Mouse (Mus musculus): Measurements from ENCODE around the gene Fgf15. TPM values are rescaled to one million over a fixed set of nuclear protein-coding genes. Genes with fewer than 3 reads are reported as not detected.
A peak's percentile ranks its signal among the peaks of the same experiment; 100 is the strongest.

Gene Fgf15
- total and polyA plus RNA-seq, 2 experiments from 2014 or later, result 9.1 to 11.3 TPM

DNA sequence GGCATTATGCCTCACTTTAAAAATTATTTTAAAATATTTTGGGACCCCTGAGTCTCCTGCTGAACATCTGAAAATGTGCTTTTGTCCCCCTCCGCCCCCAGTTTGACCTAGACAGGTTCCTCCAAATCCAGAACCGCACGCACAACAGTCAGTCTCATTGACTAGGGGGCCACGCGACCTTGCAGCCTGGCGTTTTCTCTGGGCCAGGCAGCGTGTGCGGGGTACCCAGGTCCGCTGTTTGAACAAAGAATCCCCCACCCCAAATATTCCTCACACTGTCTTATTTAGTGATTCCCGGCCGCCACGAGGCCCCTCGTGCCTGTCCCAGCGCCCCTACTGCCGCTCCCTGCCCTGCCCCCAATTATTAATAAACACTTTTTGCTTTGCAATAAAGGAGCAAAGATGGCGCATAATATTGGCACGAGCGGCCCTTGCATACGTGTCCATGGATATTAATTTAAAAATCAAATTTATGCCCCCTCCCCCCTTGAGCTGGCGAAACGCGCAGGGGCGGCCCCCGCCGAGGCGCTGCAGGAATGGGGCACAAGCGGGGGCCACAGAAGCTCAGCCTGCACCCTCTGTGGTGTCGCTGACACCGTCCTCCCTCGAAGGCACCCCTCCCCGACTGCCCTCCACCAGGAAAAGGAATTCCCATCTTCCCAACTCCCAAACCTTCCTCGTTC is 42.5 kb downstream of the Fgf15 start:
- Histone ChIP-seq H3K4me2 (ENCODE audit: low read depth, low read length) (peak overlapping the region; percentile 72), H3K9ac (replicated peaks; ENCODE audit: low read length) (peak overlapping the region; percentile 57), H3K36me3 (ENCODE audit: insufficient read depth, low read length) (peaks cover 6% of the 10 kb centered on the region; the same call in 1 of the 2 replicates), H3K4me1 (ENCODE audit: insufficient read depth, low read length) (peaks cover 36% of the 10 kb centered on the region), H3K9me3 (ENCODE audit: low read length) (no peaks in the 10 kb centered on the region), H3K27ac (peak overlapping the region; percentile 76; the same call in 1 of the 2 replicates), H3K27me3 (ENCODE audit: insufficient read depth, low read length) (peaks cover 24% of the 10 kb centered on the region; the same call in 1 of the 2 replicates), H3K4me3 (ENCODE audit: low read length) (peak overlapping the region; percentile 53)
- ATAC-seq (no peak), DNase-seq (ENCODE audit: low spot score) (no peak)
- 1% methylated on average over 32 of the region's 32 CpGs for WGBS
- no peak for TF ChIP-seq CTCF (IDR thresholded peaks at IDR 0.05; ENCODE audit: low read depth)

DNA sequence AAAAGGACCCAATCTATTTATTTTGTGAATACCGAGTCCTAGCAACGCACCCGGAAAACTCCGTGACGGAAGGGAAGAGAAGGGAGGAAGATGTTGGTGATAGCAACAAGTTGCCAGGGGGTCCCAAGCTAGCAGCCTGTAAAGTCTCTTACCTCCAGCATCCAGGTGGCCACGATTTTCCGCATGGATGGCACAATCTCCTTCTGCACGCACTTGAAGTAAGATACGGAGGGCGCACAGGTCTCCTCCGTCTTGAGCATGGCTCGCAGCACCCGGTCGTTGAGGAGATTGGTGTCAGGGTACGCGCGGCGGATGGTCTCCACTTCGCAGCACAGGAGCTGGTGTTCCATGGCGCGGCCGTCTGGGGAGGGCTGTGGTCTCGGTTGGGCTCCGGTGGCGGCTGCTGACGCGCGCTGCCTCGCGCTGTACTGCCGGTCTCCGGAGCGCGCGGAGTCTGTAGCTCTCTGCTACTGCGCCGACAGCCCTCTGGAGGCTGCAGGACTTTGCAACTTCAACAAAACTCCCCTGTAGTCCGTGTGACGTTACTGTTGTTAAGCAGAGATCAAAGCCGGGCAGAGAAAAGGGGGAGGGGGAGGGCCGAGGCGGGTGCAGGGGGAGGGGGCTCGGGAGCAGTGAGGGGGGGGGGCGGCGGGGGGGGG is 43.1 kb downstream of the Fgf15 start, which contains the start of gene Ccnd1:
Ccnd1 (minus strand) TSS at position 582 of the 659 bp plus-strand sequence.
- peak within 1 kb of the TSS; percentile 53 for H3K4me3 ChIP-seq (ENCODE audit: low read length)
- WGBS, result under 1% methylated on average over 40 of the region's 45 CpGs
- peaks cover 36% of the 10 kb centered on the region for H3K4me1 ChIP-seq (ENCODE audit: insufficient read depth, low read length)

GRCm38 (mm10) chr7:144940003-144940571 is 43.8 kb downstream of the Fgf15 start:
- TF ChIP-seq CTCF (IDR thresholded peaks at IDR 0.05; ENCODE audit: low read depth), result no peak; the same call in 1 of the 2 replicates
- H3K9me3 ChIP-seq (ENCODE audit: low read length), result no peaks in the 10 kb centered on the region
- peak overlapping the region; percentile 72 for H3K27ac ChIP-seq
- peak overlapping the region; percentile 53 for H3K4me3 ChIP-seq (ENCODE audit: low read length)
- ATAC-seq (peak; percentile 39), DNase-seq (ENCODE audit: low spot score) (peak; percentile 33)
- peaks cover 36% of the 10 kb centered on the region for H3K4me1 ChIP-seq (ENCODE audit: insufficient read depth, low read length)
- H3K9ac ChIP-seq (replicated peaks; ENCODE audit: low read length), result no peak overlapping the region; the same call in 1 of the 2 replicates
- under 1% methylated on average over 22 of the region's 22 CpGs for WGBS
- H3K4me2 ChIP-seq (ENCODE audit: low read depth, low read length), result peak overlapping the region; percentile 72
- H3K27me3 ChIP-seq (ENCODE audit: insufficient read depth, low read length), result peaks cover 26% of the 10 kb centered on the region; the same call in 1 of the 2 replicates
- H3K36me3 ChIP-seq (ENCODE audit: insufficient read depth, low read length), result peaks cover under 1% of the 10 kb centered on the region; the same call in 1 of the 2 replicates

More for the DNA sequence above, 43.1 kb downstream of the Fgf15 start, which contains the start of gene Ccnd1:
- peak; percentile 83 for DNase-seq (ENCODE audit: low spot score)
- Histone ChIP-seq H3K27ac (peak within 1 kb of the TSS; percentile 76), H3K4me2 (ENCODE audit: low read depth, low read length) (peak within 1 kb of the TSS; percentile 72), H3K27me3 (ENCODE audit: insufficient read depth, low read length) (peaks cover 26% of the 10 kb centered on the region; the same call in 1 of the 2 replicates), H3K36me3 (ENCODE audit: insufficient read depth, low read length) (peaks cover 6% of the 10 kb centered on the region; the same call in 1 of the 2 replicates), H3K9ac (replicated peaks; ENCODE audit: low read length) (peak within 1 kb of the TSS; percentile 57), H3K9me3 (ENCODE audit: low read length) (no peaks in the 10 kb centered on the region)
- ATAC-seq, result peak; percentile 73
- TF ChIP-seq CTCF (IDR thresholded peaks at IDR 0.05; ENCODE audit: low read depth), result peak; percentile 43

- Histone ChIP-seq H3K36me3 (ENCODE audit: insufficient read depth, low read length) (no peaks in the 10 kb centered on the region; the same call in 1 of the 2 replicates), H3K9me3 (ENCODE audit: low read length) (no peaks in the 10 kb centered on the region), H3K4me1 (ENCODE audit: insufficient read depth, low read length) (peaks cover 36% of the 10 kb centered on the region), H3K27ac (peak overlapping the region; percentile 72), H3K9ac (replicated peaks; ENCODE audit: low read length) (peak overlapping the region; percentile 45; the same call in 1 of the 2 replicates), H3K4me2 (ENCODE audit: low read depth, low read length) (peak overlapping the region; percentile 72), H3K4me3 (ENCODE audit: low read length) (peak overlapping the region; percentile 53; the same call in 1 of the 2 replicates), H3K27me3 (ENCODE audit: insufficient read depth, low read length) (peaks cover 26% of the 10 kb centered on the region; the same call in 1 of the 2 replicates)
- WGBS, result 1% methylated on average over 11 of the region's 11 CpGs
- no peak for ATAC-seq
- DNase-seq (ENCODE audit: low spot score), result no peak
- no peak for TF ChIP-seq CTCF (IDR thresholded peaks at IDR 0.05; ENCODE audit: low read depth)
Observed at GRCm38 (mm10) chr7:144940585-144940984, 44.3 kb downstream of the Fgf15 start.

- H3K4me3 ChIP-seq (ENCODE audit: low read length), result peak overlapping the region; percentile 40
- peak; percentile 67 for ATAC-seq
- DNase-seq (ENCODE audit: low spot score), result peak; percentile 90
- WGBS, result under 1% methylated on average over 39 of the region's 39 CpGs
- H3K27ac ChIP-seq, result peak overlapping the region; percentile 72
- peak overlapping the region; percentile 45 for H3K9ac ChIP-seq (replicated peaks; ENCODE audit: low read length)
- peaks cover 26% of the 10 kb centered on the region; the same call in 1 of the 2 replicates for H3K27me3 ChIP-seq (ENCODE audit: insufficient read depth, low read length)
- peak overlapping the region; percentile 72 for H3K4me2 ChIP-seq (ENCODE audit: low read depth, low read length)
- no peaks in the 10 kb centered on the region for H3K9me3 ChIP-seq (ENCODE audit: low read length)
- TF ChIP-seq CTCF (IDR thresholded peaks at IDR 0.05; ENCODE audit: low read depth), result no peak
- peaks cover 30% of the 10 kb centered on the region for H3K4me1 ChIP-seq (ENCODE audit: insufficient read depth, low read length)
- H3K36me3 ChIP-seq (ENCODE audit: insufficient read depth, low read length), result no peaks in the 10 kb centered on the region; the same call in 1 of the 2 replicates
Observed at GRCm38 (mm10) chr7:144941242-144941831, 45.0 kb downstream of the Fgf15 start.

Data from hindbrain, postnatal 0 days (tissue).